8 mouse cellular contexts compared by ENCODE assay signal in genomic region chr5:146832435-146832768, GRCm38 (mm10). TPM values are rescaled to one million over a fixed set of nuclear protein-coding genes. Genes with fewer than 3 reads are reported as not detected.
DNase-seq lines count a peak whose midpoint lies in the region; ATAC-seq and TF ChIP-seq lines count a peak whose summit lies in the region.

No protein-coding gene starts in this region.

- H3K27ac ChIP-seq in heart, adult 2 months: peak overlapping the region; percentile 100
- H3K27ac ChIP-seq in ES-E14 (ENCODE audit: insufficient read depth, low read depth, low read length, poor library complexity, severe bottlenecking) (peak overlapping the region; percentile 7; the same call in 1 of the 2 replicates), macrophage (peak overlapping the region; percentile 94)
- H3K27ac ChIP-seq in forebrain, postnatal 0 days (ENCODE audit: low read depth, low read length): peak overlapping the region; percentile 94

- peak overlapping the region; percentile 14; the same call in 1 of the 2 replicates for H3K9ac ChIP-seq in heart, adult 2 months (ENCODE audit: low read depth, low read length)
- peak overlapping the region; percentile 46; the same call in 1 of the 2 replicates for H3K9ac ChIP-seq in ES-E14 (ENCODE audit: insufficient read depth, low read depth, low read length, poor library complexity, severe bottlenecking)
- H3K9ac ChIP-seq in forebrain, postnatal 0 days: peak overlapping the region; percentile 95

- ATAC-seq in forebrain, postnatal 0 days: peak; percentile 19; the same call in 1 of the 2 replicates
- no peak for ATAC-seq in monocyte, adult 5-6 weeks (replicated peaks; ENCODE audit: insufficient number of reproducible peaks, low FRiP score, low TSS enrichment, poor library complexity, severe bottlenecking)

- H3K4me1 ChIP-seq in heart, adult 2 months (ENCODE audit: control insufficient read depth, insufficient read depth, low read length): peaks cover 2% of the 10 kb centered on the region; the same call in 1 of the 2 replicates
- H3K4me1 ChIP-seq in ES-E14 (ENCODE audit: control insufficient read depth in 2 of 2, insufficient read depth in 2 of 2, low read length in 2 of 2, poor library complexity in 1 of 2): peaks cover 0 to 2% of the 10 kb centered on the region in 2 experiments; a peak in 1 of 4 replicates
- 0 out of 2 replicates have a peak, but pooled peaks cover 3% of the 10 kb centered on the region for H3K4me1 ChIP-seq in forebrain, postnatal 0 days (ENCODE audit: insufficient read depth)

- H3K4me2 ChIP-seq in forebrain, postnatal 0 days (ENCODE audit: low read depth): peak overlapping the region; percentile 76

- no peak for TF ChIP-seq CTCF in heart, adult 2 months (IDR thresholded peaks at IDR 0.05)
- TF ChIP-seq CTCF in forebrain, postnatal 0 days (IDR thresholded peaks at IDR 0.05; ENCODE audit: low read depth): no peak

- H3K4me3 ChIP-seq in heart, adult 2 months: peak overlapping the region; percentile 65
- H3K4me3 ChIP-seq in ES-E14 (ENCODE audit: insufficient read depth in 1 of 2, low read depth in 1 of 2, low read length in 2 of 2, poor library complexity in 1 of 2, severe bottlenecking in 1 of 2) (peak overlapping the region; percentile 12 to 92; a peak in 3 of 4 replicates), macrophage (ENCODE audit: inconsistent target) (peak overlapping the region; percentile 90; the same call in 1 of the 2 replicates)
- H3K4me3 ChIP-seq in forebrain, postnatal 0 days (ENCODE audit: low read depth, low read length): peak overlapping the region; percentile 78

- no peak for TF ChIP-seq EP300 in heart, adult 2 months (IDR thresholded peaks at IDR 0.05; ENCODE audit: insufficient read depth, low read depth, low read length)

- WGBS in heart, adult 2 months: 40% methylated on average over 7 of the region's 7 CpGs
- WGBS in forebrain, postnatal 0 days: 49% methylated on average over 7 of the region's 7 CpGs
- 53% methylated on average over 7 of the region's 7 CpGs for WGBS in macrophage (ENCODE audit: missing documents)

- H3K9me3 ChIP-seq in ES-E14 (ENCODE audit: control insufficient read depth, insufficient read depth, low read depth, low read length): no peaks in the 10 kb centered on the region
- H3K9me3 ChIP-seq in forebrain, postnatal 0 days (ENCODE audit: low read length): no peaks in the 10 kb centered on the region

- no peaks in the 10 kb centered on the region for H3K27me3 ChIP-seq in heart, adult 2 months (ENCODE audit: control insufficient read depth, insufficient read depth, low read length)
- no peaks in the 10 kb centered on the region for H3K27me3 ChIP-seq in forebrain, postnatal 0 days (ENCODE audit: insufficient read depth, low read length)

- intact Hi-C loops in heart, adult 2 months (cut with DNase I): loop anchor here (2.0 to 10.0 kb wide), 4 partner anchors 38 to 242 kb away; partner anchors contain the start of genes Lnx2, Polr1d and Usp12
- intact Hi-C loops in left cerebral cortex, postnatal 36 days (cut with DNase I): loop anchor here (2.0 kb wide), 2 partner anchors 38 to 68 kb away; partner anchors contain the start of gene Usp12

- H3K36me3 ChIP-seq in heart, adult 2 months (ENCODE audit: control insufficient read depth, insufficient read depth, low read length): peaks cover 17% of the 10 kb centered on the region
- peaks cover 35% of the 10 kb centered on the region for H3K36me3 ChIP-seq in ES-E14 (ENCODE audit: control insufficient read depth, insufficient read depth, low read length, poor library complexity, severe bottlenecking)
- H3K36me3 ChIP-seq in forebrain, postnatal 0 days (ENCODE audit: insufficient read depth): peaks cover 30% of the 10 kb centered on the region
- peaks cover 26% of the 10 kb centered on the region for H3K36me3 ChIP-seq in macrophage (ENCODE audit: inconsistent target)

- H3K79me2 ChIP-seq in heart, adult 2 months (replicated peaks; ENCODE audit: control insufficient read depth, insufficient read depth, low read length): no peaks in the 10 kb centered on the region
- H3K79me2 ChIP-seq in macrophage (ENCODE audit: inconsistent target): peaks cover 19% of the 10 kb centered on the region

- in situ Hi-C loops in ES-E14 (cut with MboI; ENCODE audit: low sequenced_read_pairs in 2 of 2, unreplicated experiment in 2 of 2): no loop called here

- no peak for DNase-seq in heart, adult 2 months
- DNase-seq in heart, adult 18-20 months: no peak
- DNase-seq in ES-E14 (ENCODE audit: low read depth, low spot score): no peak
- DNase-seq in forebrain, postnatal 0 days: no peak
- no peak for DNase-seq in left cerebral cortex, postnatal 36 days (ENCODE audit: low spot score in 2 of 2)
- no peak for DNase-seq in frontal cortex, postnatal 10 days (ENCODE audit: low spot score in 2 of 2)

- TF ChIP-seq POLR2A in heart, adult 2 months (IDR thresholded peaks at IDR 0.05; ENCODE audit: insufficient read depth, low read depth, low read length): no peak

TF ChIP-seq in ES-E14, 5 proteins besides CTCF, POLR2A, EP300 and RAD21:
- TF ChIP-seq ZNF384 (IDR thresholded peaks at IDR 0.05; ENCODE audit: low read depth, low read length) (no peak), MAFK (IDR thresholded peaks at IDR 0.05; ENCODE audit: insufficient read depth, low read depth, low read length) (no peak), HCFC1 (IDR thresholded peaks at IDR 0.05; ENCODE audit: borderline replicate concordance, insufficient read depth, low read length) (no peak), ZC3H11A (IDR thresholded peaks at IDR 0.05; ENCODE audit: borderline replicate concordance, low read depth, low read length) (no peak), CHD2 (IDR thresholded peaks at IDR 0.05; ENCODE audit: low read depth, low read length) (no peak)
TF ChIP-seq in ES-E14: peak in this region for 0.

RNA-seq across cellular contexts. Expression of gene Rpl21, which starts 0.3 kb away (rescaled TPM):
- 100 to 1,000 TPM; 119 to 143 TPM for total RNA-seq in heart, adult 2 months (2021)
- polyA plus RNA-seq in heart, adult 2 months (2012; rRNA removed): 44.4 and 61.1 TPM in 2 replicates
- total RNA-seq in heart, adult 18-20 months (2021): 100 to 1,000 TPM; 135 to 146 TPM
- total RNA-seq in ES-E14 (2012; rRNA removed): 1,013 and 1,099 TPM in 2 replicates
- 330 and 390 TPM in 2 replicates for total RNA-seq in forebrain, postnatal 0 days (2014; rRNA removed)
- polyA plus RNA-seq in forebrain, postnatal 0 days (2015; fragmentation: Nextera tagmentation; extraction: Ambion mirVana): 375 and 447 TPM in 2 replicates
- 100 to 1,000 TPM in 6 of 26 experiments, 10 to 100 TPM in 20; 59.0 to 135 (median 82.7) TPM for total RNA-seq in macrophage (2018; cell fraction: chromatin; rRNA removed)
- total RNA-seq in macrophage (2018; cell fraction: cytosol; rRNA removed): 100 to 1,000 TPM; 253 to 777 (median 381) TPM
- total RNA-seq in macrophage (2018; cell fraction: nucleus; rRNA removed): 100 to 1,000 TPM in 5 of 26 experiments, 10 to 100 TPM in 21; 57.0 to 124 (median 79.0) TPM
- 497 to 698 TPM (median 498 TPM) in 3 replicates for polyA plus RNA-seq in macrophage (2018)
- 100 to 1,000 TPM; 164 to 189 TPM for total RNA-seq in left cerebral cortex, postnatal 36 days (2021)
- 1,238 to 1,537 TPM (median 1,512 TPM) in 3 replicates for total RNA-seq in monocyte, adult 5-6 weeks (2017)

RNA-seq across cellular contexts. Expression of gene Rasl11a, which starts 12.5 kb away (rescaled TPM):
- 1 to 10 TPM; 1.8 to 3.7 TPM for total RNA-seq in heart, adult 2 months (2021)
- 2.7 and 2.9 TPM in 2 replicates for polyA plus RNA-seq in heart, adult 2 months (2012; rRNA removed)
- 1 to 10 TPM; 2.4 to 2.9 TPM for total RNA-seq in heart, adult 18-20 months (2021)
- total RNA-seq in ES-E14 (2012; rRNA removed): 4.1 and 7.3 TPM in 2 replicates
- 17.8 and 19.6 TPM in 2 replicates for total RNA-seq in forebrain, postnatal 0 days (2014; rRNA removed)
- polyA plus RNA-seq in forebrain, postnatal 0 days (2015; fragmentation: Nextera tagmentation; extraction: Ambion mirVana): 22.8 and 24.7 TPM in 2 replicates
- total RNA-seq in macrophage (2018; cell fraction: chromatin; rRNA removed): not detected
- under 1 TPM in 5 of 26 experiments, not detected in 21; 0.10 to 0.32 (median 0.16) TPM for total RNA-seq in macrophage (2018; cell fraction: cytosol; rRNA removed)
- total RNA-seq in macrophage (2018; cell fraction: nucleus; rRNA removed): not detected
- not detected in 3 replicates for polyA plus RNA-seq in macrophage (2018)
- total RNA-seq in left cerebral cortex, postnatal 36 days (2021): 1 to 10 TPM; 6.7 to 9.1 TPM
- total RNA-seq in monocyte, adult 5-6 weeks (2017): not detected in 3 replicates

RNA-seq across cellular contexts. Expression of gene Usp12, which starts 37.6 kb away (rescaled TPM):
- total RNA-seq in heart, adult 2 months (2021): 10 to 100 TPM; 16.8 to 17.2 TPM
- polyA plus RNA-seq in heart, adult 2 months (2012; rRNA removed): 6.0 and 12.4 TPM in 2 replicates
- total RNA-seq in heart, adult 18-20 months (2021): 10 to 100 TPM; 16.8 to 17.1 TPM
- 20.6 and 25.4 TPM in 2 replicates for total RNA-seq in ES-E14 (2012; rRNA removed)
- 27.9 and 31.1 TPM in 2 replicates for total RNA-seq in forebrain, postnatal 0 days (2014; rRNA removed)
- polyA plus RNA-seq in forebrain, postnatal 0 days (2015; fragmentation: Nextera tagmentation; extraction: Ambion mirVana): 13.7 and 16.2 TPM in 2 replicates
- total RNA-seq in macrophage (2018; cell fraction: chromatin; rRNA removed): 100 to 1,000 TPM in 12 of 26 experiments, 10 to 100 TPM in 14; 37.3 to 274 (median 98.0) TPM
- total RNA-seq in macrophage (2018; cell fraction: cytosol; rRNA removed): 100 to 1,000 TPM in 1 of 26 experiments, 10 to 100 TPM in 25; 44.9 to 106 (median 60.7) TPM
- 100 to 1,000 TPM in 13 of 26 experiments, 10 to 100 TPM in 13; 47.1 to 310 (median 98.8) TPM for total RNA-seq in macrophage (2018; cell fraction: nucleus; rRNA removed)
- polyA plus RNA-seq in macrophage (2018): 31.8 to 48.8 TPM (median 40.6 TPM) in 3 replicates
- 10 to 100 TPM; 56.2 to 57.8 TPM for total RNA-seq in left cerebral cortex, postnatal 36 days (2021)
- total RNA-seq in monocyte, adult 5-6 weeks (2017): 79.2 to 105 TPM (median 81.8 TPM) in 3 replicates

Comparison
In these comparisons a context has a peak if more than half of its experiments do, and no peak if none do; other contexts are left out.
1. H3K27ac ChIP-seq: peak in every context shown above with its lines; median percentile 100 in heart, adult 2 months; 94 in forebrain, postnatal 0 days; 94 in macrophage; 7 in ES-E14.
2. H3K9ac ChIP-seq: peak in every context shown above with its lines; median percentile 95 in forebrain, postnatal 0 days; 46 in ES-E14; 14 in heart, adult 2 months.